Mouse (Mus musculus) heart, adult 9 months (tissue): ENCODE data around the gene Igfbp6.

Experiments
- DNase-seq, 2 experiments: peaks; one replicate each; pipeline ENCODE4 v3.0.0; 2022; ENCODE audit warnings: low spot score in 2 of 2

Igfbp6 gene

DNA sequence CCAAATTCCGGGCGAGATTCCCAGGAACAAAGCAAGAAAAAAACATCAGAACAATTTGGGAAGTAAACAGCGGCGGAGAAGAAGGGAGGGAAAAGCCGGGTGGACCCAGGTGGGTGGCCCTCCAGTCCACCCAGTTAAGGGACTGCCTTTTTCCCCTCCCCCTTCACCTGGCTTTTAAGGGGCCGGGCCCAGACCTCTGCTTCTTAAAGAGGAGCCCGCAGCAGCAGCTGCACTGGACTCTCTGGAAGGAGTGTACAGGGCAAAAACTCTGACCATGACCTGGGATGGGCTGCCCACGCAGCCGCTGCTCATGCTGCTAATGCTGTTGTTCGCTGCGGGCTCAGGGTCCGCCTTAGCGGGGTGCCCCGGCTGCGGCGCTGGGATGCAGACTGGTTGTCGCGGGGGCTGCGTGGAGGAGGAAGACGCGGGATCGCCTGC lies at the start of gene Igfbp6:
TSS of gene Igfbp6 (plus strand) at position 89 of the 438 bp plus-strand sequence.
- peak in 1 of 2 experiments; percentile 27 for DNase-seq

DNA sequence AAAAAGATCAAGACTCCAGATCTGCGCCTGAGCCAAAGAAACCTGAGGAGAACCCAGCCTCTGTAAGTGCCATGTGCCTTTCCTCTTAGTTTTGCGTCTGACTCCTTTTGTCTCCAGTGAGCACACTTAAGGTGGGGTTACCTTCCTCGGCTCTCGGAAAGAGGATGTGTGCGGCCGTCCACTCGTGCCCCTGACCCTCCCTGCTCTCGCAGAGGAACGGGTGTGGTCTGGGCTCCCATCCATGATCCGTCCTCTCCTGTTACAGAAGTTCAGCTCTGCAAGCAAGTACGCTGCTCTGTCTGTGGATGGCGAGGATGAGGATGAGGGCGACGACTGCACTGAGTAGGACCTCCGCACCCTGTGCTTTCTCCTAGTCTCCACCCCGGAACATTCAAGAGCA lies 49.2 kb upstream of the Igfbp6 start:
- DNase-seq: no peak

DNA sequence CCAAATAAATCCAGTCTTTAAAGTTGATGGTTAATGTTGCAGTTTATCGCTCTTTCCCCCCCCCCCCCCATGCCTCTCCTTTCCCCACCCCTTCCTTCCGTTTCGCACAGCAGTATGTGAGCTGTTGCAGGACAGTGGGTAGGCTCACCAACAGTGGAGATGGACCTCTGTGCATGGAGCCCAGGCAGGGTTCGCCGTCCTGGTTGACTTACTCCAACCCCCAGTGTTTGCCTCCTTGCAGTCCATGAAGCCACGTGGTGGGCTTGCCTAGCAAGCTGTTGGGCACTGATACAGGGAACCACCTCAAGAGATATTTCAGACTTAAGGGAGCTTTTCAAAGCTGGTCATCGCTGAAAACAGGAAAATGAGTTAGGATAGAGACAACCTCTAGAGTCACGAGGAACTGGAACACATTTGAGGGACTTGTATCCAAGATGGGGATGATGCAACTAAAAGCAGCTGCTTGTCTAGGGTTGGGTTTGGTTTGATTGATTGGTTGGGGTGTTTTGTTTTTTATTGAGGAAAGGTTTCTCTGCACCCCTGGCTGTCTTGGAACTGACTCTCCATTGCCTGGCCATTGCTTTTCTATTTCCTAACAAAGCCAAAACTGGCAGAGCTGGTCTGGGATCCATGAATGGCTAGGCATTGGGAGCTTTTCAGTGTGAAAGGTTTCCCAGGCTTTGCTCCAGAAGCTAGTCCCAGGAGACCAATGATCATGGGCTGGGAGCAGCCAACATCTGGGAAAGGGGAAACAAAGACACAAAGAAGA lies 46.8 kb upstream of the Igfbp6 start:
- peak; percentile 76 to 81 for DNase-seq

DNA sequence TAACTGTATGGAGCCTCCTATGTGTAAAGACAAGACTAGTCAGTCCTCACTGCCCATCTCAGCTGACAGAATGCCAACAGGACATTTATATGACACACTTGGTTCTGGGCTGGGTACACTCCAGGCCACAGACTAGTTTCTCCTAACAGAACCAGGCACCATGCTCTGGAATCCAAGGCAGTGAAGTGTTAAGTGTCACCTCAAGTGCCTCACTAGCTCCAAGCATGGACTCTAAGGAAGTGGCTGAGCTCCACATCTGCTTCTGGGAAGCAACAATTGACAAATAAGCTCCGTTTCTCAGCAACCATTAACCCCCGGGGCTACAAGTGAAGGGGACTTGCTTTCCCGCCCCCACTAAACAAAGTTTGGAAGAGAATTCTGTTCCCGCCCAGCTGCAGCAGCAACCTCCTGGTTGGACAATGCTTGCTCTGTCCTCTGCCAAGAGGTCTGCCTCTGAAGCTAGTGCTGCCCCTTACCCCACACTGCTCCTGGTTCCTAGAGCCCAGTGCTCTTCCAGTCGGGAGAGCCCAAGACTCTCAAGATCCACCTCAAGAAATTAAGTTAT lies 46.1 kb upstream of the Igfbp6 start:
- DNase-seq: peak; percentile 76 to 77

DNA sequence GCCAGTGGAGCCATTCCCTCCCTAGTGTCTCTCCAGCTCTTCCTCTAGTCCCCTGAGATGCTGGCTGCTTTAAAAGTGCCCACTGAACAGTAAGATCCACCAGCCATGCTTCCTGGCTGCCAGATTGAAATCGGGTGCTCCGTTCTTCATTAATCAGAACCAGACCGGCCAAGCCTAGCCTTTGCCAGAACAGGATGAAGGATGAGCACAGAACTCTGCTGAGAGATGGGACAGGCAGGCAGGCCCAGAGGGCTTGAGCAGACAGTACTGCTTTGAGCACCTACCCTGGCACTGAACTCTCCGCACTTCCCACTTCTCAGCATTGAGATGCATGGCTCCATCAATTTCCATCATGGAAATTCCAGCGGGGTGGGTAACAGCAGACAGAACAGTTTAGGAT lies 44.9 kb upstream of the Igfbp6 start:
- DNase-seq: peak in 1 of 2 experiments; percentile 36

DNA sequence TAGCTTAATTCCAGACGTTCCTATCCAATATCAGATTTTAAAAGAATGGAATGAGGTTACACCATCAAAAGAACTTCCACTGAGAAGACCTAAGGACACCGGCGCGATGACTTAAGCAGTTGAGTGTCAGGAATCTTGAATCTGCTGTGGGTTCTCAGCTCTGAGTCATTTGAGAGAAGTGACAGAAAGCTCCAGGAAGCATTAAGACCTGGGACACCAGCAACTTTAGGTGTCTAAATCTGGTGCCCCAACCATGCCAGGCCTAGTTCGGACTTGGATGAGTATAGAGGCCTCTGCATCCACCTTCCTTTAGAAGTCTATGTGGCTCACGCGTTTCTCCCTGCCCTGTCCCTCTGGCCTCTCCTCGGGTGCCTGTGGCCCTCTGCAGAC lies 44.4 kb upstream of the Igfbp6 start:
- DNase-seq: no peak

DNA sequence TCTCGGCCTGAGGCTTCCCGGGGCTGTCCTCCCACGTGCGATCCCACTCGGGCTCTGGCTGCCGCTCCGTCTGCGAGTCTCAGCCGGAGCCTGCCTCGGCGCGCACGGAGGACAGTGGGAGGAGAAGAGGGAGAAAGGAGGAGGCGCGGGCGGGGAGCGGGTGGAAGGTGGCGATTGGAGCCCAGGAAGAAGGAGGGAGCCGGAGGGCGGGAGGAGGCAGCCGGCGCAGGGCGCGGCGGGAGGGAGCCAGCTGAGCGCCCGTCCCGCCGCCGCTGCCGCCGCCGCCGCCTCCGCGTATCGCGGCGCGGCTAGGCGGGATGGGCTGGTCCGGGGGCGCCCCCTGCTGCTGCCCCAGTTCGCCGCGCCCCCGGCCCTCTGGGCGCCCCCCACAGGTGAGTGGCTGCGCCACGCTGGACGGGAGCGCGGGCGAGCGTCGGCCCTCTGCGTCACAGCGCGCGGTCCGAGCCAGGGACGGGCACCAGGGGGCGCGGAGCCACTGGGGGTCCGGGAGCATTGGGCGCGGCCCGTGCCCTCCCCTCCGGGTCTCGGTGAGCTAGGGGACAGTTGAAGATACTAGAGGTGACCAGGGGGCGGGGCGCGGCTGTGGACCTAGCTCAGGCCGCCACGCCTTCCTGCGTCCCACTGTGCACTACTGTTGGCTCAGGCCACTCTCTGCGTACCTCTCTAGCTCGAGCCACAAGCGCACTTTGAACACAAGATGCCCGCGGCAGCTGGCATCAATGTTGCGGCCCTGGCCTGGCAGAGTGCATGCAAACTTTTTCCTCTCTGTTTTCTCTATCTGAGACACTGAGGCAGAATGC lies 43.8 kb upstream of the Igfbp6 start, which contains the start of gene Tns2:
TSS of gene Tns2 (plus strand) at position 253 of the 821 bp plus-strand sequence.
- peak; percentile 88 to 90 for DNase-seq

DNA sequence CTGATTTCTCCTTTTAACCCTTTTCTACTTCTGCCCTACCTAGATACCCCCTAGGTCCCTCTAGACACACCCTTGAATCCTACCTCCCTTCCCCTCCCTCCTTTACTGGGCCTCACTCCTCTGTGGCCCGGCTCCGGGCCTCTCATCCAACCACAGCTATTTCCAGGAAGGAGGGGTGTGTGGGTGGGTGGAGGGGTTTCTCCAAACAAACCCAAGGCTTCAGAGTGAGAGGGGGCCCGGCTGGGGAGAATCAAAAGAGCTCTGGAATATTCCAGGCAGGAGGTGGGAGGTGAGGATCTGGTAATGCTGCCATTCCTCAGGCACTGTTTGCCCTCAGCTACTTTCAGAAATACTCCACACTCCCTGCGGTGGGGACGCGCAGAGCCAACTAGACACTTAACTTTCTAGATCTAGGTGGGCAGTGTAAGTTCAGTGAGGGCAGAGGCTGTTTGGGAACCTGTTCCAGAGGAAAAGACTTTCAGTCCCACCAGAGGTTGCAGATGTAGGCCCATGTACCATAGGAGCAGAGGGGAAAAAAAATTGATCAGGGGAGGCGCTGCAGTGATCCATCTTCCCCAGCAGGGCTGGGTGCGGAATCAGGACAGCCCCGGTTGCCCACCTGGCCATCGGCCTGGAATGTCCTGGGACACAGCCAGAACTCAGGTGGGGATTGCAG lies 43.0 kb upstream of the Igfbp6 start:
- DNase-seq: peak; percentile 52 to 59

DNA sequence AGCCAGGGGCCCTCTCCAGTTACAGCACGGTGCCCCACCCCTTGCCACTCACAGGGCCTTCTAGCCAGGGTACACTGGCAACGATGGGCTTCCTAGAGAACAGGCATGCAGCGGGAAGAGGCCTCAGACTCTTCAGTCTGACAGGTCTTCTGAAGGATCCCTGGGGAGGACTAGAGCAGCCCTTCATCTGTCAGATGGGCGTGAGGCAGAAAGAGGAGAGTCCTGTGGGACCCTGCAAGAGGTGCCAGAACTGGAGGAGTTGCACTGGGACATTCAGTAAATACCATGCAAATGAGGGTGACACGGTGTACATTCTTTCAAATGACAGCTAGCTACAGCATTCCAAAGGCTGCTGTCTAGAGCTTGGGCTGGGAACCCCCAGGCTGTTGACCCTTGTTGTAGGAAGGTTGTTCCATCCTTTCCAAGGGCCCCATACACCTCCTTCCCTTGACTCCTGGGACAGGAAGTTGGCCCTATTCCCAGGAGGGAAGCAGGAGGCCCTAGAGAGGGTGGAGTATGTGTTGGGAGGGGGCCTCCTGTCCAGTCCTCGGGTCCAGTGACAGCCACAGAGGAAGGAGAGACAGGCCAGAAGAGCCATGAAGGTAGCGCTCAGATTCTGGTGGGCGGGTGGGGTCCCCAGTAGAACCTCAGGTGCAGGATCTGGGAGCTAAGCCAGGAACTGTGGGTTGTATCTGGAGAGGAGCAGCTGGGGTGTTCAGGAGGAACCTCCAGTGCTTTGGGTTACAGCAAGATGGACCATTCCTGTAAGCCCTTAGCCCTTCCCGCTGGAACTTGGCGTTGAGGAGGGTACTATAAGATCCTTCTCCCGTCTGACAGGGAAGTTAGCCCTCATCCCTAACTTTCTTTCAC lies 42.3 kb upstream of the Igfbp6 start:
- DNase-seq: peak; percentile 89 to 94

DNA sequence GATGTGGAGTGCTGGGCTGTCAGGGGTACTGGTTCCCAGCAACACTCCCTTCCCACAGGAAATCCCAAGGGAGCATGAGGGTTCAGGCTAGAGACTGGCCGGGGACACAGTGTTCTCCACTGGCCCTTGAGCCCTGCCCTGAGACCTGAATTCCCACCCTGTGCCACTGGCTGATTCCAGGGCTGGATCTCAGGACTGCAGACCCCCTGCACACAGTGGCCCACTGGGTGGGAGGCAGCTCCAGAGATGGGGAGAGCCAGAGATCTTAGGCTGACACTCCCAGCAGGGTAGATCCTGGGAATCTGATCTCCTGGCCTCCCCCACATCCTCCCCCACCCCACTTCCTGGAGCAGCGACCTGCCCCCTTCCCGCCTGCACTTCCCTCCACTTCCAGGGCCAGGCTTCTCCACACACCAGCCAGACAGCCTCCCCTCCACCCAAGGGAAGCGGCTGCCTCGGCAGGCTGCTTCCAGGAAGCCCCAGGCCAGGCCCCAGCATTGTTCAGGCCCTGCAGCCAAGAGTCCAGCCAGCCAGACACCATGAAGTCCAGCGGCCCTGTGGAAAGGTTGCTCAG lies 41.5 kb upstream of the Igfbp6 start:
- peak; percentile 90 to 94 for DNase-seq

DNA sequence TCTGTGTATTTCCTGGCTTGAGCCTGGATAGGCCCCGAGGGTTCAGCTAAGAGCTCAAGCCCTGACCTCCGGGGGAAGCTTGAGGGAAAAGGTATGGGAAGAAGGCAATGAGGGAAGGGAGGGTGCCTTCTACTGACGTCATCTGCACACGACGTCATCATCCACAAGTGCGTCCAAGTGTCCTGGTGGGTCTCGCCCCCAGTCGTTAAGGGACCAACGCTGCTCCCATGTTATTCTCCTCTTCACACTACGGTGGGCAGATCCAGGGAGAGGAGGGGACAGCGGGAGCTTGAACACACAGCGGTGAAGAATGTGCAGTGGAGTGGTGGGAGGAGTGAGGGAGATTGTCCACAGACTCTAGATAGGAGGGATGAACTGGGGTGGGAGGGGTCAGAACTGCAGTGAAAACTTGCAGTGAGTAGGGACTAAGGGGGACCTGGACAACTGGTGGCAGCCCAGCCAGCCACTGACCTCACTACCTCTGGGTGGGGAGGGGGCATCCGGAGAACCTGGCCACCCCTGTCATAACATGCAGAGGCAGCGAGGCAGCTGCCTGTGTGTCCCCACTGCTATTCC lies 40.7 kb upstream of the Igfbp6 start:
- peak; percentile 84 to 88 for DNase-seq

DNA sequence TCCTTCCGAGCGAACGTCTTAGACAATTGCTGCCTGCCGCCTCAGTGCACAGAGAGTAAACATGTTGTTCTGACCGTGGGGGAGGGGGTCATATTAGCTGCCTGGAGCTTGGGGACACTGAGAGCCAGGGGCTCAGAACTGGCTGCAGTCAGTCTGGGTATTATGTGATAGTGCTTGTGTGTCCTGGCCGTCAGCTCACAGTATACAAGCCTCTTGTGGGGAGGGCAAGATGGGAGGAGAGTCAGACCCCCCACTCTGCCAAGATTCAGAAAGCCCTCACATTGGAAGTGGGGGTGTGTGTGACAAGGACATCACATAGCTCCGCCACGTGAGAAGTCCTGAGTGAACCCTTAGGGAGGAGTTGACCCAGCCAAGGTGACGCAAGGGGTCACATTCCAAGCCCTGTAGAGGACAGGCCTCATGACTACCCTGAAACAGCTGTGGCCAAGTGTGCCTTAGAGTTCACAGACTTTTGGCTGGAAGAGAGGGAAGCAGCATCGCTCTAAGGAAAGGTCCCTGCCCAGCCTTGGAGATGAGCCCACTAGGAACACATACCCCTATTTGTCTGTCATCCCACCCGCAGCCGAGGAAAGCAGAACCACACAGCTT lies 40.1 kb upstream of the Igfbp6 start:
- peak; percentile 98 for DNase-seq

DNA sequence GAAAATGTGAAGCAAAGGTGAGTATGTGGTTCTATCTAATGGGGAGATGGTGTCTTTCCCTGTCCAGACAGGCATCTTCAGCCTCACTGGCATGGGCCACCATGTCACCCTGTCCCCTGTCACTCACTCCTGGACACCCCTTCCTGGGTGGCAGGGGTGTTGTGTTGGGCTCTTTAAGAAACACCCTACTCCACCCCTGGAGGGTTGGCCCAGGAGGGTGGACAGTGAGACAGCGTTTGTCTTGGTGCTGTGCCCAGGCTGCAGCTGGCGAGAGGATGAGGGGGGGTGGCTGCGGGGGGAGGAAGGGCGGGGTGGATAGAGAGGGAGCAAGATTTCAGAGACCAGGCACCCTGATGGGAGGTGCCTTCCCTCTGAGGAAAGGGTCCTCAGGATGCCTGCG lies 38.8 kb upstream of the Igfbp6 start:
- DNase-seq: peak; percentile 87 to 89

DNA sequence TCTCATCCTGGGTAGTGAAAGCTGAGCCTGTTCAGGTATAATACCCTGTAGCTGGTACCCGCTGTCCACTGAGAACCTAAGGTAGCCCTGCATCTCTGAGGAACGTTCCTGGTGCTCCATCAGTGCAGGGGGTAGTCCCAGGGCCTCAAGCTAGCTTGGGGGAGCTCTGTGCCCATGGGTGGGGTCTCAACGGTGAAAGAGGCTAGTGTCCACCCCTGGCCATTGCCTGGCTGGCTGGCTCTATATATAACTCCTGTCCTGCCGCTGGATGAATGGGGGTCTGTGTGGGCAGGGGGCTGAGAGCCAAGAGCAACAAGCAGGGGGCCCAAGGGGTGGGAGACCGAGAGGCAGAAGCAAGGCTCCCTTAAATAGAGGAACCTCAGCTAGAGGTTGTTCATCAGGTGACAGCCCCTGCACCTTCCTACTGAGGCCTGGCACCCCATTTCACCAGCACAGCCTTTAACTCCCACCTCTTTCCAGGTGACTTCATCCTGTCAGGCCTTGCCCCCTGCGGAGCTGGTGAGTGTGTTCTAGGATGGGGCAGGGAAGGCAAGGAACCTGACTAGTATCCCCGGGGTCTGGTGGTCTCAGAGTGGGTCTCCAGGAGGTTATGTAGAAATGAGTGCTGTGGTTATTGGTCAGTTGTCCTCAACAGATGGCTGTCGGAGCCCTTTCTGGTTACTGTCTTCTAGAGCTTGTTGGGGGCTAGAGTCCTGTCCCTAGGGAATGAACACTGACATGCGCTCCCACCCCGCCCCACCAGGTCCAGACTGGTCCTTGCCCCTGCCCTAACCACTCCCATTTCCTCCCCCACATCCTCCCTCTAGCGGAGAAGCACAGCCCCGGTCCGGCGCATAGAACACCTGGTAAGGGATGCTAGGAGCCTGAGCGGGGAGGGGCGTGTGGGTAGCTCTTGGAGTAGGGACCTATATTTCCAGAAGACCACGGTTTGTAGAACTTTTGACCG lies 38.1 kb upstream of the Igfbp6 start:
- peak; percentile 54 to 61 for DNase-seq

DNA sequence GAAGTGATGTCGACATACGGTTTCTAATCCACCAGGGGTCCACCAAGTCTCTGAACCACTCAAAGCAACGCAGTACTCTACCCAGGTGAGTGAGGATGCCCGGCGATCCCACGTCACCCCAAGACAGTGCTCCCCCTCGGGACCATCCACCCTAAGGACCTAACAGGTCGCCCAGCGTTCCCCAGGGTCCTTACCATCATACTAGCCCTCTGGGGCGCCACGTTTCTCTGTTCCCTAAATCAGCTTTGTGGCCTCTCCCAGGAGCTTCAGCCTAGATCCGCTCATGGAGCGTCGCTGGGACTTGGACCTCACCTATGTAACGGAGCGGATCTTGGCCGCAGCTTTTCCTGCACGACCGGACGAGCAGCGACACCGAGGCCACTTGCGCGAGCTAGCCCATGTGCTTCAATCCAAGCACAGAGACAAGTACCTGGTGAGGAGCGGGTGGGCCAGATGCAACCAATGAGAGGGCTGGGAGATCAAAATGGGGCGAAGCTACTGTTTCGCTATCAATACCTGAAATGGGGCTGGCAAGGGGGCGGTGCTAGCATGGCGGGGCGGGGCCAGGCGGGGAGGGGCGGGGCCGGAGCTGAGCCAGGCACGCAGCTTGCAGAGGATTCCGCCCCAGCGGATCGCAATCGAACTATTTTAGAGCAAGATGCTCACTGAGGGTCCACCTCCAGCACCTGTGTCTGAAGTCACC lies 37.3 kb upstream of the Igfbp6 start:
- peak; percentile 29 to 36 for DNase-seq

DNA sequence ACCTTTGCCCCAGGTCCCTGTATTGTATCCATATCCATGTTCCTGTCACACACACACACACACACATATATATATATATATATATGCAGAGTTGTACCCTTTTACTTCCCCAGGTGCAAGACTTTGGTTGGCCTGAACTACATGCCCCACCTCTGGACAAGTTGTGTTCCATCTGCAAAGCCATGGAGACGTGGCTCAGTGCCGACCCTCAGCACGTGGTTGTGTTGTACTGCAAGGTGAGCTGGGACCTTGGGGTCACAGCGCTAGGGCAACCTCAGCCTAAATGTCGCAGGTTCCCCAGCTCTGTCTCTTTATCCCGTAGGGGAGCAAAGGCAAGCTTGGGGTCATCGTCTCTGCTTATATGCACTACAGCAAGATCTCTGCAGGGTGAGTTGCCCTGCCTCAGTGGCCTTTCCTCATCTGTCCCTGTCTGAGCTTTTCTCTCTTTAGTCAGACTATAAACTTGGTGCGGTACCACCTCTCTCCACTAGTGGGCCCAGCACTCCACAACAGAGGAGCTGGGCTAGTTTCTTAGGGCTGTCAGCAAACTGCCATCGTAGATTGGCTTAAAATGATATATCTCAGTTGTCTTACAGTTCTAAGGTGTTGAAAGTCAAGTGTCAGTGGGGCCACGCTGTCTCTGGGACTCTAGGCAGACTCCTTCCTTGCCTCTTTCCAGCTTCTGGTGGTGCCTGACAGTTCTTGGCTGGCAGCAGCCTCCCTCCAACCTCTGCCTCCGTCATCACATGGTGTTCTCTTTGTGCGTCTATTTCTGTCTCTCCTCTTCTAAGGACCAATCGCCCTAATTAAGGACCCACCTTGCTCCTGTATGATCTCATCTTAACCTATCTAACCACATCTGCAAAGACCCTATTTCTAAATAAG lies 36.2 kb upstream of the Igfbp6 start:
- peak; percentile 31 to 37 for DNase-seq
